Mouse (Mus musculus) forebrain, embryonic 15.5 days (tissue): ENCODE measurements around the gene B4galnt1. TPM values are rescaled to one million over a fixed set of nuclear protein-coding genes. Genes with fewer than 3 reads are reported as not detected.
"Not testable (repeated sequence)": the region's sequence is repeated elsewhere in the genome, so short reads cannot be mapped to it uniquely, and the experiment has no call there.

ENCODE experiments used
- ATAC-seq: fragments of 200-750 bp; cut with Nextera tagmentation; replicated peaks from 2 replicates; pipeline ENCODE4 v1.8.0; 2017; ENCODE audit warnings: mild to moderate bottlenecking, moderate TSS enrichment, moderate library complexity
- H3K27ac ChIP-seq: fragments of 300-500 bp; sonication (generic); replicated peaks from 2 replicates; pipeline ENCODE4 v1.5.1; 2015; ENCODE audit warnings: mild to moderate bottlenecking, inconsistent platforms
- H3K27me3 ChIP-seq: fragments of 300-500 bp; sonication (generic); 2 replicates; pipeline ENCODE4 v1.6.1; 2015; ENCODE audit warnings: inconsistent platforms
- H3K36me3 ChIP-seq: fragments of 300-500 bp; sonication (generic); 2 replicates; pipeline ENCODE4 v1.6.1; 2015; ENCODE audit warnings: mild to moderate bottlenecking, inconsistent platforms
- H3K4me1 ChIP-seq: fragments of 300-500 bp; sonication (generic); 2 replicates; pipeline ENCODE4 v1.6.1; 2015; ENCODE audit warnings: inconsistent platforms
- H3K4me2 ChIP-seq: fragments of 300-500 bp; sonication (generic); replicated peaks from 2 replicates; pipeline ENCODE4 v1.6.1; 2015; ENCODE audit warnings: mild to moderate bottlenecking, inconsistent platforms
- H3K4me3 ChIP-seq: fragments of 300-500 bp; sonication (generic); 2 replicates; pipeline ENCODE4 v1.5.1; 2015; ENCODE audit warnings: mild to moderate bottlenecking, inconsistent platforms
- H3K9ac ChIP-seq: fragments of 300-500 bp; sonication (generic); replicated peaks from 2 replicates; pipeline ENCODE4 v1.6.1; 2015; ENCODE audit warnings: mild to moderate bottlenecking, inconsistent platforms
- H3K9me3 ChIP-seq: fragments of 300-500 bp; sonication (generic); 2 replicates; pipeline ENCODE4 v1.6.1; 2016; ENCODE audit warnings: inconsistent platforms
- WGBS: fragments of 180-500 bp; shearing (Covaris S2); methylation state at CpG from one replicate; pipeline ENCODE4 v1.1.7; 2015; ENCODE audit warnings: mixed read lengths; 5-methylcytosine and 5-hydroxymethylcytosine counted together
- polyA plus RNA-seq: library from polyadenylated mRNA; unstranded; fragments of >200 nt; fragmentation: Nextera tagmentation; extraction: Ambion mirVana; gene quantifications from 2 replicates; pipeline ENCODE4 v1.2.1, GENCODE M21; 2015

Gene B4galnt1
- polyA plus RNA-seq, 1 experiment from 2014 or later, result 35.1 TPM

DNA sequence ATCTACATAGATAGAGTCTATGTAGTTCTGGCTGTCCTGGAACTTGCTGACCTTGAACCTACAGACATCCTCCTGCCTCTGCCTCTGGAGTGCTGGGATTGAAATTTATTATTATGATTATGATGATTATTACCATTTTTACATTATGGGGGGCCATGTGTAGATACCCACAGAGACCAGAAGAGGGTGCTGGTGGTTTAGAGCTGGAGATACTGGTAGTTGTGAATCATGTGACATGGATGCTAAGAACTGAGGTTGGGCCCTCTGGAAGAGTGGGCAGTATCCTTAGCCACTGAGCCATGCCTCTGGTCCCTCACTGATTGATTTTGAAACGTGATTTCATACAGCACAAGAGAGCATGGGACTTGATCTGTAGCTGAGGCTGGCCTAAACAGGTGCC lies 21.4 kb downstream of the B4galnt1 start:
- Histone ChIP-seq H3K4me3 (no peak overlapping the region), H3K27me3 (no peaks in the 10 kb centered on the region), H3K9ac (no peak overlapping the region), H3K4me2 (no peak overlapping the region), H3K9me3 (no peaks in the 10 kb centered on the region), H3K36me3 (peaks cover 7% of the 10 kb centered on the region), H3K4me1 (peaks cover 42% of the 10 kb centered on the region), H3K27ac (no peak overlapping the region; the same call in 1 of the 2 replicates)
- ATAC-seq, result no peak
- 71% methylated on average over 1 of the region's 1 CpGs for WGBS

DNA sequence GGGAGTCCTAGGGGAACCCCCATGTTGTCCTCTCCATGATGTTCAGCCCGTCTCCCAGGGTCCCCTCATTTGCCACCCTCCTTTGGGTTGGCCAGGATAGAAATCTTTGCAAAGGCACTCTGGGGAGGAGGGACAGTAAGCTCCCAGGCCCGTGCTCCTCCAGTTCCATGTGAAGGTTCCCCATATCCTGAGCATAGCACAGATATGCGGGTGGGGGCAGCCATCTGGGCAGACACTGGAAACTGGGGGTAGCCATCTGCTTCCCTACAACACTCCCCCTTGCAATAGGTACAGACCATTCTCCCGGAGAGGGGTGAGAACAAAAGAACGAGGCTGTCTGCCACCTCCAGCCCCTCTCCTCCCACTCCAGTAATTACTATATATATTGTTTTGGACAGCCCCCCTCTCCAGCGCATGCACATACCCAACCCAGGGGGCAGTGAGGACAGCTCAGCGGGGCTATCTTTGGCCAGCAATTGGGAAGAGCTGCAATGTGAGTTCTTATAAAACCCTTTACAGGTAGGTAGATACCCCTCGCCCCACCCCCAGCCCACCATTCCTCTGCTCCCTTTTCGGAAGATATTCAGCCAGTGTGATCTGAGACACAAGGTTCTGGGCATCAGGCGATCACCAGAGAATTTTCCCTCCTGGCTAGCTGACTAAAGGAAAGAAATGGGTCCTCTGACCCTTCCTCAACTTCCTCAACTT lies 22.5 kb downstream of the B4galnt1 start:
- H3K4me3 ChIP-seq, result peak overlapping the region; percentile 81
- peaks cover 15% of the 10 kb centered on the region for H3K36me3 ChIP-seq
- WGBS, result 29% methylated on average over 10 of the region's 10 CpGs
- H3K4me1 ChIP-seq, result peaks cover 42% of the 10 kb centered on the region
- H3K4me2 ChIP-seq, result peak overlapping the region; percentile 97
- no peaks in the 10 kb centered on the region for H3K27me3 ChIP-seq
- peak overlapping the region; percentile 86 for H3K27ac ChIP-seq
- H3K9me3 ChIP-seq, result no peaks in the 10 kb centered on the region
- peak overlapping the region; percentile 91 for H3K9ac ChIP-seq
- peak; percentile 46 for ATAC-seq

DNA sequence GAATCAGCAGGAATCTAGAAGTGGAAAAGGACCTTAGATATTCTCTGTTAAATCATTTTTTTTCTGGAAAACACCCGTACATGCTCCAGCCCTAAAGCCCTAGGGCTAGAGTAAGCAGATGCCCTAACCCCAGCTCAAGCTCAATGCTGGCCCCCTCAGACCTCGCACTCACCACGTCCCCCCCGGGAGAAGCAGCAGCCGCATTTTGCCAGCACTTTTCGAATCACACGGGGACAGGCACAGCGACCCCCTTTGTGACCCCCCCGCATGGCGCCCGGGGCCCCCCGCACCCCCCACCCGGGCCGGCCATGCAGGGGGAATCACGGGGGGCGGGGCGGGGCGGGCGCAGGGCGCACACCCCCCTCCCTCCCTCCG lies 23.0 kb downstream of the B4galnt1 start:
- H3K9me3 ChIP-seq, result no peaks in the 10 kb centered on the region
- peaks cover 42% of the 10 kb centered on the region for H3K4me1 ChIP-seq
- ATAC-seq, result no peak

DNA sequence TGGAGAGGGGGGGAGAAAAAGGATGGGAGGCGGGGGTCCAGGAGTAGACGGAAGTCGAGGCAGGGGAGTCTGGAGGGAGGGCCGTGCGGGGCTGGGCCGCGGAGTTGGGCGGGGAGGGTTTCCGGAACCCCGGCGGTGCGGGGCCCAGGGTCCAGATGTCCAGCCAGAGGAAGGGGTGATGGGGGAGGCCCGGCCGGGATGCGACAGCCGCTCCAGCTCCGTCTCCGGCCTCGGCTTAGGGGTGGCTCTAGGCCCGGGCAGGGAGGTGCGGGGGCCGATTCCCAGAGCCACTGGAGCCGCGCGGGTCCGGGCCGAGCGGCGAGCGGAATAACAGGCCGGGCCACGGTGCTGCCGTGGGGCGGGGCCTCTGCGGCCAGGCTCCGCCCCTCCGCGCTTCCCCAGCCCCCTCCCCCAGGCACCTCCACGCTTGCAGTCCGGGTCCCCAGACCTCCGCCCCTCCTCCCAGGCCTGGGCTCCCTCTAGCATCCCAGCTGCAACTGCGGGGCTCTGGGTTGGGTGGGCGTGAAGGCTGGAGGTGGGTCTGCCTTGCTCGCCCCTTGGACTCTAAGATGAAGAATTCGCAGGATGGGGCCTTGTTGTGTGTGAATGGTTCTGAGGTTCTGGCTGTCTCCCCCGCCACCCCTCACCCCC lies 23.6 kb downstream of the B4galnt1 start:
- Histone ChIP-seq H3K4me2 (peak overlapping the region; percentile 97), H3K27ac (peak overlapping the region; percentile 86), H3K9ac (peak overlapping the region; percentile 91), H3K9me3 (no peaks in the 10 kb centered on the region), H3K36me3 (peaks cover 21% of the 10 kb centered on the region), H3K27me3 (no peaks in the 10 kb centered on the region), H3K4me1 (peaks cover 41% of the 10 kb centered on the region), H3K4me3 (peak overlapping the region; percentile 81)
- WGBS, result under 1% methylated on average over 44 of the region's 46 CpGs
- ATAC-seq, result peak; percentile 79

More for the DNA sequence above, 23.0 kb downstream of the B4galnt1 start:
- H3K9ac ChIP-seq, result peak overlapping the region; percentile 91
- 1% methylated on average over 20 of the region's 21 CpGs for WGBS
- H3K27ac ChIP-seq, result peak overlapping the region; percentile 86
- H3K4me3 ChIP-seq, result peak overlapping the region; percentile 81
- H3K4me2 ChIP-seq, result peak overlapping the region; percentile 97
- peaks cover 19% of the 10 kb centered on the region for H3K36me3 ChIP-seq
- no peaks in the 10 kb centered on the region for H3K27me3 ChIP-seq

DNA sequence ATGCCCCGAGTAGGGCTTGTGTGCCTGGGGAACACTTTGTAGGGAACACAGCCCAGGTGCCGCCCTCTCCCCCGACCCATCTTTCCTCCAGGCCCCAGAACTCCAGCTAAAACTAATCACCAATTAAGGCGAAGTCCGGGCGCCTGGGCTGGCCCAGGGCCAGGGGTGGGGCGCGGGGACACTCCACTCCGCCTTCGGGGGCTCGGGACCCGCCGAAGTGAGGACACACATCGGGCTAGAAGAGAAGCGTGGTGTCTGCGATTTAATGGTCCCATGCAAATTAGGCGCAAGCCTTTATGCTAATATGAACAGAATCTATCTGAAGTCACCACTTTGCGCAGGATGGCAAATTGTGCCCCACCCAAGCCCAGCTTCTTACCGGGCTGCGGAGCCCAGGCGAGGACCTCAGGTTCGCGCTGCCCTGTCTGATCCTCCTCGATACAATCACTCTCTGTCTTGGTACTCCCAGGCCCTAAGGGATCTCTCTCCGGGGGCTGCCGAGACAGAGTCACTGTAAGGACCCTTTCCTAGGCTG lies 24.2 kb downstream of the B4galnt1 start:
- Histone ChIP-seq H3K36me3 (peaks cover 21% of the 10 kb centered on the region), H3K9me3 (no peaks in the 10 kb centered on the region), H3K9ac (peak overlapping the region; percentile 91), H3K4me2 (peak overlapping the region; percentile 97), H3K4me3 (peak overlapping the region; percentile 81), H3K4me1 (peaks cover 38% of the 10 kb centered on the region), H3K27ac (peak overlapping the region; percentile 86), H3K27me3 (no peaks in the 10 kb centered on the region)
- 0 out of 2 replicates have a peak, but pooled peaks have one; percentile 12 for ATAC-seq
- under 1% methylated on average over 26 of the region's 26 CpGs for WGBS

DNA sequence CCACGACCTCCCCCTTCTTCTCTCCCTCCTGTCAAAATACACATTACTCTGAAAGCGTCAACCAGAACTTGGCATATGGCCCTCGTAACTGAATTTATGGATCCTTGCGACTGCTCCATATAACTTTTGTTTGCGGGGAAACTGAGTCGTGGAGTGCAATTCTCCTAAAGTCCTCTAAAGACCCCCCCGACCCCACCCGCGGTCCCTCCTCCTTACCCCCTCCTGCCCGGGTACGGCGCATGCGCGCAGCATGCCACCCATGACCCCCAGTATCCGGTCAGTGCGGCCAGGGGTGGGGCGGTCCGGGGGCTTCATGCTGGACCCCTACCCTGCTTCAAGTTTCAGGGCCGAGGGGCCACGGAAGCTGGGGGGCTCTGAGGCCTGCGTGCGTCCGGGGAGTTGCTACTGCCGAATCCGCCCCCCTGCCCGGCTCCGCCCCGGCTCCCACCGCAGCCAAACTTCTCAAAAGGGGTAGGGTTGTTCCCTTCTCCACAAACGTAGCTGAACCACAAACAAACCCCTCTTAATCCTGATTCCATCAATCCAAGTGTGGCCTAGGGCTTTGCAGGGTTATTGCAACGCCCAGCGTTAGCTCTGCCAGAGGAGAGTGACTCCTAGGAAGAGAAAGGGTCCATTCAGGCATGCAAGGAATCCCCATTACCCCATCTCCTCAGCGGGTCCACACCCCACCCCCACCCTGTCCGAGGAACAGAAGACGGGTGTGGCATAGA lies 24.8 kb downstream of the B4galnt1 start, which contains the start of gene Arhgef25:
Gene Arhgef25, minus strand, starts transcription at position 433 of the 731 bp plus-strand sequence.
- Histone ChIP-seq H3K27ac (peak within 1 kb of the TSS; percentile 86), H3K9me3 (no peaks in the 10 kb centered on the region), H3K4me1 (peaks cover 44% of the 10 kb centered on the region), H3K9ac (peak within 1 kb of the TSS; percentile 91), H3K27me3 (no peaks in the 10 kb centered on the region), H3K4me3 (peak within 1 kb of the TSS; percentile 81), H3K4me2 (peak within 1 kb of the TSS; percentile 97), H3K36me3 (peaks cover 21% of the 10 kb centered on the region)
- 2% methylated on average over 35 of the region's 35 CpGs for WGBS
- no peak for ATAC-seq

DNA sequence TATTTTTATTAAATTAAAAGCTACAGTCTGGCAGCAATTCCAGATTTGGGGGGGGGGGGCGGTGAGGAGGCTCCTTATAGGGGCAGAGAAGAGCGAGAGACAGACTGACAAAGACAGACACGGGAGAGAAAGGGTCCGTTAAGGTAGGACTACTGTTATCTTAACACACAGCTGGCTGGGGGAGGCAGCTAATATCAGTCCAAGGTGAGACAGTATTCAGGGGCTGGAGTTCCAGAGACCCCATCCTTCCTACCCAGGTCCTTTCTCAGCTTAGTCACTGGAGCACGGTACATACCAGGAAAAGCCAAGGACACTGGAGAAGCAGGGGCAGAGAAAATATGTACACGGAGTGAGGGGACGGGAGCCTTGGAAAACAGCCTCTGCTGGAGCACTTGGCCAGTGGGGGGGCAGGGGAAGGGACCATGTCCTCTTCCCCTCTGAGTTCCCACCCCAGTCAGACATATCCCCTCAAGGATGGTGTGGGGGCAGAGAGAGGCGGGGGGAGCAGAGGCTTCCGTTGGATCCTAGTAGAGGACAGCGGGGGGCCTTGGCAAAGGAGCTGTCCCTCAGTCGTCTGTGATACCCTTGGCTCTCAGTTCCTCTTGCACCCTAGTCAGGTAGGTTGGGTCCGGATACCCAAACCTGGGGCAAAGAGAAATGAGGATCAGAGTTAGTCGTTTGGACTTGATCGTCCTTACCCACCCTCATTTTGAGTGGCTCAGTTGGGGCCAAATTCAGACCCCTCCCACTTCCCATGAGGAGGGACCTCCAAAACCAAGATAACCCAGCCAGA lies 25.6 kb downstream of the B4galnt1 start:
- H3K4me2 ChIP-seq, result peak overlapping the region; percentile 97
- H3K27ac ChIP-seq, result 0 out of 2 replicates have a peak overlapping the region, but pooled peaks have one; percentile 86
- peaks cover 47% of the 10 kb centered on the region for H3K4me1 ChIP-seq
- 40% methylated on average over 12 of the region's 14 CpGs for WGBS
- peaks cover 21% of the 10 kb centered on the region for H3K36me3 ChIP-seq
- no peaks in the 10 kb centered on the region for H3K9me3 ChIP-seq
- H3K9ac ChIP-seq, result no peak overlapping the region
- ATAC-seq, result no peak
- no peaks in the 10 kb centered on the region for H3K27me3 ChIP-seq
- H3K4me3 ChIP-seq, result no peak overlapping the region

DNA sequence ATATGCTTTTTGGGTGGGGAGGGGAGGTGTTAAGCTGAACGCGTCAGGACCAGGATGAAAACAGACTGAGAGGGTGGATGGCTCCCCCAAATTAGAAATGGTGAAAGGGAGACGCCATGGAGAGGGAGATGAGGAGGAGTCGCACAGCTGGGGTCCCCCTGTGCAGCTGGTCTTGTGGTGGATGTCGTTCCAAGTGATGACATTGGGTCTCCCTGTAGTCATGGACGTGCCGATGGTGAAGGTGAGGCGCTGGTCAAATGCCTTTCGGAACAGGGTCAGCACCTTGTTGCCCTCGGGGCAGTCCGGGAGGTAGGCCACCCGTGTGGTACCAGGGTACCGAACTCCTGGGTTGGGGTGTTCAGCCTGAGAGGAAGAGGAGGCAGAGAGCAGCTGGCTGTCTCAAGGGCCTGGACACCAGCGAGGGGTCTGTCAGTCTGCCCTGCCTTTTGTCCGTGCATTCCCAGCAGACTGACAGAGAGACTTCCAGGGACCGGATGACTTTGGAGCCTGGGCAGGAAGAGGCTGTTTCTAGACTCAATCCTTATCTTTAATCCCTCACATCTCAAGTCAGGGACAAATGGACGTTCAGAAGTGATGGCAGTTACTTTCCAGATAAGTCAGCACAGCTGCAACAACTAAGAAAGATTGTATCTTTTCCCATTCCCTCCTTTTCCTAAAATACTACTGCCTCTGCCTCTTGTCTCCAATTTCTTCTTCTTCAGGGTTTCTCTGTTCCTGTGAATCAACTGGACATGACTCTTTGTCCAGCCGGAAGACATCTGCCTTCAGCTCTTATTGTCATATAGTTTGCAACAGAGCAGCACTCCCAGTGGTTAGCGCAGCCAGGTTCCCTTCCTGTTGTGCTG lies 26.4 kb downstream of the B4galnt1 start:
- no peaks in the 10 kb centered on the region for H3K27me3 ChIP-seq
- no peak overlapping the region for H3K9ac ChIP-seq
- no peaks in the 10 kb centered on the region for H3K9me3 ChIP-seq
- H3K4me3 ChIP-seq, result no peak overlapping the region
- H3K4me1 ChIP-seq, result peaks cover 54% of the 10 kb centered on the region
- no peak for ATAC-seq
- H3K4me2 ChIP-seq, result no peak overlapping the region
- H3K27ac ChIP-seq, result no peak overlapping the region
- 80% methylated on average over 19 of the region's 19 CpGs for WGBS
- peaks cover 21% of the 10 kb centered on the region for H3K36me3 ChIP-seq

DNA sequence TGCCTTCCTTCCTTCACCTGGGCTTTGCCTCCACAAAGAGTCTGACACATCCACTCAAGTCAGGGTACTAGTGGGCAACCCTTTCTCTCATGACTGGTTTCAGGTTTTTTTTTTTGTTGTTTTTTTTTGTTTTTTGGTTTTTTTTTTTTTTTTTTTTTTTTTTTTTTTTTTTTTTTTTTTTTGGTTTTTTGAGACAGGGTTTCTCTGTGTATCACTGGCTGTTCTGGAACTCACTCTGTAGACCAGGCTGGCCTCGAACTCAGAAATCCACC lies 27.0 kb downstream of the B4galnt1 start:
- not testable (repeated sequence) for ATAC-seq, H3K9ac ChIP-seq, H3K4me2 ChIP-seq, H3K27ac ChIP-seq, H3K9me3 ChIP-seq, H3K27me3 ChIP-seq, H3K4me3 ChIP-seq
- Histone ChIP-seq H3K4me1 (peaks cover 55% of the 10 kb centered on the region), H3K36me3 (peaks cover 21% of the 10 kb centered on the region)
- WGBS, result 74% methylated on average over 1 of the region's 1 CpGs

DNA sequence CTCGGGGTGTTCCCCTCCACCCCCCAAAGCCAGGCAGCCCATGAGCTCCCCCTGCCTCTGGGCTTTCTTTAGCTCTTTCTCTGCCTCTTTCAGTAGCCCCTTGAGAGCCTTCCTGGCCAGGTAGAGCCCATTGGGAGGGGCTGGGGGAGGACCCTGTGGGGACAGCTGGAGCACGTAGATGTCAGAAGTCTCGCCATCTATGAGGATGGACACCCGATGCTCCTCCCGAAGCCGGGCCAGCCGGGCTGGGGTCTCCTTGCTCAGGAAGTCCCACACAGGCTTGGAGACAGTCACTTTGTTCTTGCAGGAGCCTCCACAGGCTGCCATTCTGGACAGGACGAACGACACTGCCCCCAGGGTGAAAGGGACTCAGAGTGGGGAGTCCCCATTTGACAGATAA lies 28.0 kb downstream of the B4galnt1 start:
- peaks cover 45% of the 10 kb centered on the region for H3K4me1 ChIP-seq
- WGBS, result 89% methylated on average over 9 of the region's 9 CpGs

More for the DNA sequence above, 28.0 kb downstream of the B4galnt1 start:
- peaks cover 21% of the 10 kb centered on the region for H3K36me3 ChIP-seq
- no peak overlapping the region for H3K9ac ChIP-seq
- H3K4me2 ChIP-seq, result no peak overlapping the region
- no peak overlapping the region for H3K4me3 ChIP-seq
- ATAC-seq, result no peak
- no peaks in the 10 kb centered on the region for H3K9me3 ChIP-seq
- no peak overlapping the region for H3K27ac ChIP-seq
- H3K27me3 ChIP-seq, result no peaks in the 10 kb centered on the region
